Mouse (Mus musculus): ENCODE measurements around the gene Tbx19. TPM values are rescaled to one million over a fixed set of nuclear protein-coding genes. Genes with fewer than 3 reads are reported as not detected.

Tbx19 gene
- polyA plus RNA-seq, 1 experiment from 2014 or later: not detected

GRCm38 (mm10) chr1:165193426-165193825 is 32.9 kb upstream of the Tbx19 start:
- peaks cover 11% of the 10 kb centered on the region; the same call in 1 of the 2 replicates for H3K4me1 ChIP-seq
- H3K36me3 ChIP-seq: no peaks in the 10 kb centered on the region
- no peak for ATAC-seq (ENCODE audit: low FRiP score, low read depth)
- H3K27me3 ChIP-seq: peaks cover 23% of the 10 kb centered on the region
- WGBS: 21% methylated on average over 7 of the region's 7 CpGs
- H3K9me3 ChIP-seq: no peaks in the 10 kb centered on the region
- H3K9ac ChIP-seq (replicated peaks): peak overlapping the region; percentile 69; the same call in 1 of the 2 replicates
- no peak overlapping the region for H3K27ac ChIP-seq (replicated peaks)
- peak overlapping the region; percentile 99 for H3K4me2 ChIP-seq (replicated peaks)
- H3K4me3 ChIP-seq: peak overlapping the region; percentile 84

GRCm38 (mm10) chr1:165192714-165193264 is 32.2 kb upstream of the Tbx19 start:
- Histone ChIP-seq H3K9me3 (no peaks in the 10 kb centered on the region), H3K36me3 (no peaks in the 10 kb centered on the region), H3K4me3 (no peak overlapping the region), H3K27me3 (peaks cover 23% of the 10 kb centered on the region), H3K4me1 (peaks cover 14% of the 10 kb centered on the region; the same call in 1 of the 2 replicates), H3K4me2 (replicated peaks) (peak overlapping the region; percentile 99; the same call in 1 of the 2 replicates), H3K27ac (replicated peaks) (no peak overlapping the region), H3K9ac (replicated peaks) (no peak overlapping the region)
- 81% methylated on average over 10 of the region's 10 CpGs for WGBS
- ATAC-seq (ENCODE audit: low FRiP score, low read depth): no peak

- H3K9ac ChIP-seq (replicated peaks): no peak overlapping the region
- no peak for ATAC-seq (ENCODE audit: low FRiP score, low read depth)
- H3K36me3 ChIP-seq: no peaks in the 10 kb centered on the region
- H3K4me3 ChIP-seq: no peak overlapping the region
- H3K4me1 ChIP-seq: peaks cover 21% of the 10 kb centered on the region
- no peaks in the 10 kb centered on the region for H3K9me3 ChIP-seq
- no peak overlapping the region for H3K27ac ChIP-seq (replicated peaks)
- peaks cover 23% of the 10 kb centered on the region for H3K27me3 ChIP-seq
- H3K4me2 ChIP-seq (replicated peaks): no peak overlapping the region
- 89% methylated on average over 4 of the region's 4 CpGs for WGBS
Observed at GRCm38 (mm10) chr1:165192102-165192501, 31.5 kb upstream of the Tbx19 start.

DNA sequence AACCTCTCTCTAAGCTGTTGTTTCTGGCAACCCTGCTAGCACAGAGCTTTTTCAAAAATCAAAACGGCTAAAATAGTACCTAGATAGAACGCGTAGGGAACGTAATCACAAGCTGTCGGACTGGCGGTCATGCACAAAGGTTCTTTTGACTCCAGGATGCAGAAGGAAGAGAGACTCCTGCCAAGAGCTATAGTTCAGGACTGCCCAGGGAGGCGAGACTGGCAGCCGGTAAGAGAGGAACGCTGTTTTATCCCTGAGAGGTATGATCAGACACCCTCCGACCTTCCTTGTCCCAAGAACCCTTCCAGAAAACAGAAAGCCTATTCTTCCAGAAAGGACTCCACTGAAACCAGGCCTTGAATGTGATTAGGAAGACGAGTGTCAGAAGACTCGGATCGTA is 31.0 kb upstream of the Tbx19 start:
- ATAC-seq (ENCODE audit: low FRiP score, low read depth): no peak

DNA sequence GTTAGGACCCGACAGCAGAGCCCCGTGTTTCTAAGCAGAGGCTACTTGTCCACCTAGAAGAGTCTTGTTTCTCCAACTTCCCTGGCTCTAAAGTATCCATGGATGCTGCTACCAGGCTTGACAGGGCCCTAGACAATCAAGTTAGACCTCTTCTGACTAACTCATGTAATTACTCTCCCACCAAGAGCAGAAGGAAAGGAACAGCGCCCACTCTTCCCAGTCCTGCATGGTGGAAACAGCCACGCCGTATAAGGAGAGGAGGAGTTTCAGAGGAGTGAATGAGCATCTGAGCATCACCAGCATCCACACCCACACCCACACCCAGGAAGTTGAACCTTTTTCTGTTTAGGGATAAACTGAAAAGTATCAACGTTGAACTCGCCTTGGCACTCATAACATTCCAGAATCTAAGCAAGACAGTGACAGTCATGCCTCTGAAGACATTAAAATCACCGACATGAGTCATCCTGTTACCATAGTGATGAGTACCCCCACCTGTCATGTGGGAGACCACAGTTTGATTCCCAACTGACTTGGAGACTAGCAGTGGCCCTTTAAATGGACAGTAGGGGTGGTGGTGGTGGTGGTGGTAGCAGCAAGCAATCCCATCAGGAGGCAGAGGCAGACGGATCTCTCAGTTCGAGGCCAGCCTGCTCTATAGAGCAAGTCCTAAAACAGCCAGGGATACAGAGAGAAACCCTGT is 30.1 kb upstream of the Tbx19 start:
- no peaks in the 10 kb centered on the region for H3K36me3 ChIP-seq
- no peak overlapping the region for H3K4me3 ChIP-seq
- no peaks in the 10 kb centered on the region for H3K9me3 ChIP-seq
- no peak overlapping the region for H3K9ac ChIP-seq (replicated peaks)
- no peak overlapping the region for H3K27ac ChIP-seq (replicated peaks)
- no peak for ATAC-seq (ENCODE audit: low FRiP score, low read depth)
- peaks cover 25% of the 10 kb centered on the region for H3K4me1 ChIP-seq
- peaks cover 22% of the 10 kb centered on the region for H3K27me3 ChIP-seq
- H3K4me2 ChIP-seq (replicated peaks): no peak overlapping the region
- 90% methylated on average over 10 of the region's 10 CpGs for WGBS

More for the DNA sequence above, 31.0 kb upstream of the Tbx19 start:
- H3K27ac ChIP-seq (replicated peaks): no peak overlapping the region
- H3K36me3 ChIP-seq: no peaks in the 10 kb centered on the region
- H3K4me3 ChIP-seq: no peak overlapping the region
- H3K4me1 ChIP-seq: peaks cover 25% of the 10 kb centered on the region
- H3K9ac ChIP-seq (replicated peaks): no peak overlapping the region
- WGBS: 74% methylated on average over 13 of the region's 13 CpGs
- H3K27me3 ChIP-seq: peaks cover 23% of the 10 kb centered on the region
- no peaks in the 10 kb centered on the region for H3K9me3 ChIP-seq
- no peak overlapping the region for H3K4me2 ChIP-seq (replicated peaks)

- 78% methylated on average over 6 of the region's 6 CpGs for WGBS
- no peak for ATAC-seq (ENCODE audit: low FRiP score, low read depth)
- Histone ChIP-seq H3K9ac (replicated peaks) (no peak overlapping the region), H3K9me3 (no peaks in the 10 kb centered on the region), H3K4me3 (no peak overlapping the region), H3K27ac (replicated peaks) (no peak overlapping the region), H3K4me2 (replicated peaks) (no peak overlapping the region), H3K27me3 (peaks cover 15% of the 10 kb centered on the region), H3K36me3 (no peaks in the 10 kb centered on the region), H3K4me1 (peaks cover 24% of the 10 kb centered on the region)
Observed at GRCm38 (mm10) chr1:165190068-165190467, 29.5 kb upstream of the Tbx19 start.

- ATAC-seq (ENCODE audit: low FRiP score, low read depth): no peak
- H3K4me2 ChIP-seq (replicated peaks): no peak overlapping the region
- no peak overlapping the region for H3K4me3 ChIP-seq
- H3K9me3 ChIP-seq: no peaks in the 10 kb centered on the region
- peaks cover 17% of the 10 kb centered on the region for H3K4me1 ChIP-seq
- no peaks in the 10 kb centered on the region for H3K36me3 ChIP-seq
- 70% methylated on average over 9 of the region's 10 CpGs for WGBS
- H3K9ac ChIP-seq (replicated peaks): no peak overlapping the region
- peaks cover 4% of the 10 kb centered on the region for H3K27me3 ChIP-seq
- no peak overlapping the region for H3K27ac ChIP-seq (replicated peaks)
Observed at GRCm38 (mm10) chr1:165188806-165189580, 28.4 kb upstream of the Tbx19 start.

- H3K4me3 ChIP-seq: no peak overlapping the region
- no peaks in the 10 kb centered on the region for H3K36me3 ChIP-seq
- peaks cover 13% of the 10 kb centered on the region for H3K4me1 ChIP-seq
- no peak for ATAC-seq (ENCODE audit: low FRiP score, low read depth)
- no peak overlapping the region for H3K4me2 ChIP-seq (replicated peaks)
- 42% methylated on average over 5 of the region's 5 CpGs for WGBS
- H3K27ac ChIP-seq (replicated peaks): no peak overlapping the region
- no peaks in the 10 kb centered on the region for H3K27me3 ChIP-seq
- no peak overlapping the region for H3K9ac ChIP-seq (replicated peaks)
- no peaks in the 10 kb centered on the region for H3K9me3 ChIP-seq
Observed at GRCm38 (mm10) chr1:165187357-165187756, 26.8 kb upstream of the Tbx19 start.

DNA sequence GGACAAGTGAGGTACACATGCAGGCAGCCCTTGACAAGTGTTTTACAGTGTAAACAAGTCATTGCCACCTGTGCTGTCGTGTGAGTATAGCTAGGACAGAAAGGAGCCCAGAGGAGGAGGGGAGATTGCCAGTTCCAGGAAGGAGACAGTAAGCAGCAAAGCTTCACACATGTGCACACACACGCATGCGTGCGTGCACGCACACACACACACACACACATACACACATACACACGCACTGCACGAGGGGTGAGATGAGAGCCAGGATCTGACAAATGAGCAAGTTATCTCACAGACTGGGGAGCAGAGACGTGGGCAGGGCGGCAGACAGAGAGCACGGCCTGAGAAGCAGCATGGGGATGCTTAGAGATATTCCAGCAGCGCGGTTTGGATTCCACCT is 25.9 kb upstream of the Tbx19 start:
- Histone ChIP-seq H3K36me3 (no peaks in the 10 kb centered on the region), H3K4me1 (peaks cover 13% of the 10 kb centered on the region), H3K9ac (replicated peaks) (no peak overlapping the region), H3K27me3 (no peaks in the 10 kb centered on the region), H3K27ac (replicated peaks) (no peak overlapping the region), H3K9me3 (no peaks in the 10 kb centered on the region), H3K4me2 (replicated peaks) (no peak overlapping the region), H3K4me3 (no peak overlapping the region)
- no peak for ATAC-seq (ENCODE audit: low FRiP score, low read depth)
- WGBS: 79% methylated on average over 12 of the region's 12 CpGs

DNA sequence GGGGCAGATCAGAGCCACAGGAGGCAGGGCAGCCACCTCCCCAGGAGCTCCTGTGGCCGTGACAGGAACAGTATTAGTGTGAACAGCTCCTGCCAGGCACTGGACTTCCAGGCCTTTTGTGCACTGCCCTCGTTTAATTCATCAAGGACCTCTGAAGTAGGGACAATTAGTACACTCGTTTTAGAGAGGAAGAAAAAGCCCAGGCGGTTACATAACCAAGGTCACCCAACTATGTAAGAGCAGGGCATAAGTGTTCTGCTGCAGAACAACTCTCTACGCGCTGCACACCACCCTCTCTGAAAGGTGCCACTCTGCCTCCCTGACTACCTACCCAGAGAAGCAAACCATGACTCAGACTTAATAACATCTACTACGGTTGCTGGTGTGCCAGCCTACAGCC is 24.5 kb upstream of the Tbx19 start:
- ATAC-seq (ENCODE audit: low FRiP score, low read depth): no peak

DNA sequence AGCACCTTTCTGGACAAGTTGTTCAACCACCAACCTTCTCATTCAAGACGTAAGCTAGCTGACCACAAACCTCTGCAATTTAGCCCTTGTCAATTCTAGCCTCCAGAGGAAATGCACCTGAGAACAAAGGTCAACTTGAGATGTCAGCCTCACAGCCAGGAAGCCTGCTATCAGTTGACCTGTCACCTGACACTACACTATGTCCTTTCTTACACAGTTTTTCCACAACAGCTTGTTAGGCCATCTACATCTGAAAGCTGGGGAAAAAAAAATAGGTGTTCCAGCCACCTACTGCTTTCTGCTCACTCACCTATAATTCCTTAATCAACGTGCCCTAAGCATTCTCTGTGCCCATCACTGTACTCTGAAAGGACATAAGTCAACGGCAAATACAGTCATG is 23.6 kb upstream of the Tbx19 start:
- 90% methylated on average over 3 of the region's 3 CpGs for WGBS
- no peak overlapping the region for H3K4me2 ChIP-seq (replicated peaks)
- no peak overlapping the region for H3K9ac ChIP-seq (replicated peaks)
- H3K27me3 ChIP-seq: no peaks in the 10 kb centered on the region
- no peak overlapping the region for H3K27ac ChIP-seq (replicated peaks)
- H3K4me1 ChIP-seq: peaks cover 13% of the 10 kb centered on the region
- no peak overlapping the region for H3K4me3 ChIP-seq
- no peak for ATAC-seq (ENCODE audit: low FRiP score, low read depth)
- H3K36me3 ChIP-seq: no peaks in the 10 kb centered on the region
- H3K9me3 ChIP-seq: no peaks in the 10 kb centered on the region

More for the DNA sequence above, 24.5 kb upstream of the Tbx19 start:
- Histone ChIP-seq H3K9ac (replicated peaks) (no peak overlapping the region), H3K27me3 (no peaks in the 10 kb centered on the region), H3K4me2 (replicated peaks) (no peak overlapping the region), H3K4me3 (no peak overlapping the region), H3K36me3 (no peaks in the 10 kb centered on the region), H3K9me3 (no peaks in the 10 kb centered on the region), H3K4me1 (peaks cover 13% of the 10 kb centered on the region), H3K27ac (replicated peaks) (no peak overlapping the region)
- WGBS: 75% methylated on average over 7 of the region's 7 CpGs

DNA sequence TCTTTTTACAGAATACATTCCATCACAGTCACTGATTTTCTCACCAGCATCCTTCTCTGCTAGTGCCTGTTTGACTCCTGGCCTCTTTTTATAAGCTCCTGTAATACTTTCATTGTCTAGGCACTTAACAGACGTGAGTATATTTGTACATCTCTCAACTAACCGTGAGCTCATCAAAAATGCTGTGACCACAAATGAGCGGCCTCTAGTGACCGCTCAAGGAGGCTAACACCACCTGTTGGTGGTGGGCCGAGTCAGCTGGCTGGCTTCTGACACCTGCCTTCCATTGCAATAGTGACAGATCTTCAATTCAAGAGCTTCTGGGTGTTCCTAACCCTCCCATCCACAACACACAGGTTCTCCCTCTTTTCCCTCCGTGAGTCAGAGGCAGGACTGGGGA is 22.8 kb upstream of the Tbx19 start:
- Histone ChIP-seq H3K27ac (replicated peaks) (no peak overlapping the region), H3K9me3 (no peaks in the 10 kb centered on the region), H3K4me3 (no peak overlapping the region), H3K36me3 (no peaks in the 10 kb centered on the region), H3K4me1 (peaks cover 13% of the 10 kb centered on the region), H3K27me3 (no peaks in the 10 kb centered on the region), H3K9ac (replicated peaks) (no peak overlapping the region), H3K4me2 (replicated peaks) (no peak overlapping the region)
- no peak for ATAC-seq (ENCODE audit: low FRiP score, low read depth)
- WGBS: 79% methylated on average over 6 of the region's 6 CpGs
